Mouse (Mus musculus): Measurements from ENCODE around the gene Commd8. TPM values are rescaled to one million over a fixed set of nuclear protein-coding genes. Genes with fewer than 3 reads are reported as not detected.

Gene Commd8
- total RNA-seq (2021) = 10 to 100 TPM; 53.9 to 61.9 TPM
- long read RNA-seq, experiment 1, transcript Commd8-201 (5 exons, 3,895 nt) = major isoform, 28 of 37 reads
- long read RNA-seq, experiment 1, partial matches to known transcripts = 1 of 37 reads
- long read RNA-seq, experiment 1, other reads (novel, unspliced or antisense) = 7 of 37 reads
- long read RNA-seq, experiment 2, transcript Commd8-201 (5 exons, 3,895 nt) = major isoform, 17 of 22 reads
- long read RNA-seq, experiment 2, partial matches to known transcripts = 1 of 22 reads
- long read RNA-seq, experiment 2, other reads (novel, unspliced or antisense) = 4 of 22 reads

- DNase-seq = peak; percentile 97
Measured at GRCm38 (mm10) chr5:72167594-72168284, at the start of gene Commd8. Gene Commd8 (minus strand): TSS chr5:72168189.

- no peak for DNase-seq
Measured at GRCm38 (mm10) chr5:72211741-72212140, 43.8 kb upstream of the Commd8 start.

GRCm38 (mm10) chr5:72210812-72211139, 42.8 kb upstream of the Commd8 start:
- peak; percentile 36 for DNase-seq

- DNase-seq = no peak
Measured at GRCm38 (mm10) chr5:72210123-72210811, 42.3 kb upstream of the Commd8 start.

- DNase-seq = no peak
Measured at GRCm38 (mm10) chr5:72208515-72208914, 40.5 kb upstream of the Commd8 start.

GRCm38 (mm10) chr5:72205271-72205670, 37.3 kb upstream of the Commd8 start:
- no peak for DNase-seq

- DNase-seq = no peak
Measured at GRCm38 (mm10) chr5:72204507-72204906, 36.5 kb upstream of the Commd8 start.

- DNase-seq = no peak
Measured at GRCm38 (mm10) chr5:72203734-72204073, 35.7 kb upstream of the Commd8 start.

- DNase-seq = peak; percentile 97
Measured at GRCm38 (mm10) chr5:72203028-72203733, 35.2 kb upstream of the Commd8 start.

GRCm38 (mm10) chr5:72202016-72202415, 34.0 kb upstream of the Commd8 start:
- DNase-seq = no peak

GRCm38 (mm10) chr5:72201600-72201999, 33.6 kb upstream of the Commd8 start:
- peak; percentile 27 for DNase-seq

GRCm38 (mm10) chr5:72195442-72195841, 27.5 kb upstream of the Commd8 start:
- DNase-seq = no peak

- no peak for DNase-seq
Measured at GRCm38 (mm10) chr5:72191932-72192331, 23.9 kb upstream of the Commd8 start.

- DNase-seq = no peak
Measured at GRCm38 (mm10) chr5:72191154-72191553, 23.2 kb upstream of the Commd8 start.

GRCm38 (mm10) chr5:72184437-72185100, 16.6 kb upstream of the Commd8 start:
- no peak for DNase-seq

GRCm38 (mm10) chr5:72183929-72184328, 15.9 kb upstream of the Commd8 start:
- DNase-seq = no peak

GRCm38 (mm10) chr5:72182804-72183203, 14.8 kb upstream of the Commd8 start:
- no peak for DNase-seq

GRCm38 (mm10) chr5:72181194-72181593, 13.2 kb upstream of the Commd8 start:
- no peak for DNase-seq

- DNase-seq = no peak
Measured at GRCm38 (mm10) chr5:72175530-72175929, 7.5 kb upstream of the Commd8 start.

- DNase-seq = no peak
Measured at GRCm38 (mm10) chr5:72175050-72175449, 7.1 kb upstream of the Commd8 start.

- DNase-seq = no peak
Measured at GRCm38 (mm10) chr5:72173521-72173920, 5.5 kb upstream of the Commd8 start.

- peak; percentile 72 for DNase-seq
Measured at GRCm38 (mm10) chr5:72172675-72173074, 4.7 kb upstream of the Commd8 start.
